Mouse (Mus musculus) brain, embryonic 14.5 days (tissue): ENCODE measurements around the gene Gm2115.

Experiments used
- CTCF ChIP-seq: fragments of 200-500 bp; IDR thresholded peaks from 2 replicates; pipeline ENCODE4 v1.5.1; 2012; ENCODE audit warnings: inconsistent platforms, mild to moderate bottlenecking, moderate library complexity, borderline replicate concordance; ENCODE audit not compliant: insufficient read depth, insufficient read length; ENCODE audit errors: extremely low read depth
- POLR2A ChIP-seq: fragments of 200-500 bp; IDR thresholded peaks from 2 replicates; pipeline ENCODE4 v1.6.1; 2012; ENCODE audit warnings: mild to moderate bottlenecking, inconsistent platforms, borderline replicate concordance; ENCODE audit not compliant: poor library complexity, insufficient read depth, insufficient read length, severe bottlenecking; ENCODE audit errors: extremely low read depth

- TF ChIP-seq POLR2A (no peak), CTCF (no peak)
Measured at GRCm38 (mm10) chr7:84586360-84587100, 57.8 kb downstream of the Gm2115 start.
